In genomic region chr5:67609520-67609837, GRCm38 (mm10) we compare ENCODE assay signal across 12 mouse cellular contexts. TPM values are rescaled to one million over a fixed set of nuclear protein-coding genes. Genes with fewer than 3 reads are reported as not detected.
DNase-seq lines count a peak whose midpoint lies in the region; ATAC-seq lines count a peak whose summit lies in the region.
"Had no signal": no experiment of that assay in that cellular context is flagged by ENCODE, and none has a peak within 500 bp of the region (broad histone marks: within the 10 kb centered on the region; RNA-seq: fewer than 3 reads in every experiment).

No protein-coding gene starts in this region.

- peaks cover 23% of the 10 kb centered on the region for H3K4me1 ChIP-seq in heart, embryonic 15.5 days (replicated peaks)
- H3K4me1 ChIP-seq in midbrain, embryonic 11.5 days (ENCODE audit: control insufficient read depth, insufficient read depth, low read length): peaks cover 15% of the 10 kb centered on the region
- peaks cover 17% of the 10 kb centered on the region for H3K4me1 ChIP-seq in midbrain, embryonic 14.5 days (ENCODE audit: control insufficient read depth, insufficient read depth, low read length)
- peaks cover 15% of the 10 kb centered on the region for H3K4me1 ChIP-seq in intestine, embryonic 16.5 days (ENCODE audit: control insufficient read depth, insufficient read depth, low read length)
- 0 out of 2 replicates have a peak, but pooled peaks cover 3% of the 10 kb centered on the region for H3K4me1 ChIP-seq in stomach, embryonic 14.5 days (ENCODE audit: control insufficient read depth, insufficient read depth, low read length)
- peaks cover 22% of the 10 kb centered on the region for H3K4me1 ChIP-seq in forebrain, embryonic 15.5 days

- no peak overlapping the region for H3K4me3 ChIP-seq in heart, embryonic 15.5 days
- H3K4me3 ChIP-seq in midbrain, embryonic 11.5 days (ENCODE audit: low read depth, low read length): peak overlapping the region; percentile 52
- no peak overlapping the region for H3K4me3 ChIP-seq in midbrain, embryonic 14.5 days (replicated peaks; ENCODE audit: low read depth, low read length)
- peak overlapping the region; percentile 64 for H3K4me3 ChIP-seq in intestine, embryonic 16.5 days (ENCODE audit: low read length)
- peak overlapping the region; percentile 49 for H3K4me3 ChIP-seq in stomach, embryonic 14.5 days (ENCODE audit: low read depth, low read length)
- no peak overlapping the region for H3K4me3 ChIP-seq in forebrain, embryonic 15.5 days

- no peak for DNase-seq in heart, adult 8-10 months (ENCODE audit: low spot score)
- DNase-seq in midbrain, embryonic 11.5 days (ENCODE audit: low spot score, missing footprints): peak; percentile 90
- no peak for DNase-seq in midbrain, embryonic 14.5 days
- DNase-seq in layer of hippocampus, postnatal 25 days (ENCODE audit: extremely low spot score in 1 of 2, low spot score in 1 of 2): no peak
- DNase-seq: cerebellum, adult 9-10 months; lung, postnatal 4 days; right cerebral cortex, postnatal 14 days had no signal

- H3K9ac ChIP-seq in heart, embryonic 15.5 days: no peak overlapping the region
- H3K9ac ChIP-seq in midbrain, embryonic 11.5 days (ENCODE audit: low read length): peak overlapping the region; percentile 68
- no peak overlapping the region for H3K9ac ChIP-seq in midbrain, embryonic 14.5 days (replicated peaks; ENCODE audit: low read length)
- H3K9ac ChIP-seq in intestine, embryonic 16.5 days (ENCODE audit: low read depth, low read length): no peak overlapping the region
- H3K9ac ChIP-seq in stomach, embryonic 14.5 days (replicated peaks; ENCODE audit: low read depth, low read length): no peak overlapping the region; the same call in 1 of the 2 replicates
- H3K9ac ChIP-seq in forebrain, embryonic 15.5 days (replicated peaks): no peak overlapping the region
- H3K9ac ChIP-seq: hindbrain, embryonic 15.5 days had no signal

- ATAC-seq in heart, embryonic 15.5 days (replicated peaks; ENCODE audit: insufficient number of reproducible peaks, insufficient read depth, low FRiP score, low read depth): no peak
- no peak for ATAC-seq in midbrain, embryonic 11.5 days (ENCODE audit: low FRiP score)
- no peak for ATAC-seq in midbrain, embryonic 14.5 days (ENCODE audit: low FRiP score, low TSS enrichment)
- ATAC-seq in intestine, embryonic 16.5 days: no peak
- no peak for ATAC-seq in stomach, embryonic 14.5 days (ENCODE audit: insufficient number of reproducible peaks, insufficient read depth, low FRiP score, low read depth)
- no peak for ATAC-seq in forebrain, embryonic 15.5 days (replicated peaks)

- 18% methylated on average over 2 of the region's 2 CpGs for WGBS in heart, embryonic 15.5 days
- 13% methylated on average over 2 of the region's 2 CpGs for WGBS in midbrain, embryonic 11.5 days
- 6% methylated on average over 2 of the region's 2 CpGs for WGBS in midbrain, embryonic 14.5 days
- 28% methylated on average over 2 of the region's 2 CpGs for WGBS in intestine, embryonic 16.5 days
- WGBS in stomach, embryonic 14.5 days: 39% methylated on average over 2 of the region's 2 CpGs
- 20% methylated on average over 2 of the region's 2 CpGs for WGBS in forebrain, embryonic 15.5 days

- H3K27me3 ChIP-seq in heart, embryonic 15.5 days: peaks cover 67% of the 10 kb centered on the region
- H3K27me3 ChIP-seq in midbrain, embryonic 11.5 days (ENCODE audit: control insufficient read depth, insufficient read depth, low read length): peaks cover 78% of the 10 kb centered on the region
- peaks cover 83% of the 10 kb centered on the region for H3K27me3 ChIP-seq in midbrain, embryonic 14.5 days (ENCODE audit: control insufficient read depth, insufficient read depth, low read length)
- peaks cover 38% of the 10 kb centered on the region for H3K27me3 ChIP-seq in intestine, embryonic 16.5 days (replicated peaks; ENCODE audit: control insufficient read depth, insufficient read depth, low read length)
- peaks cover 18% of the 10 kb centered on the region; the same call in 1 of the 2 replicates for H3K27me3 ChIP-seq in stomach, embryonic 14.5 days (ENCODE audit: control insufficient read depth, insufficient read depth, low read length)
- peaks cover 51% of the 10 kb centered on the region for H3K27me3 ChIP-seq in forebrain, embryonic 15.5 days

- no peaks in the 10 kb centered on the region for H3K36me3 ChIP-seq in heart, embryonic 15.5 days
- H3K36me3 ChIP-seq in midbrain, embryonic 11.5 days (ENCODE audit: control insufficient read depth, insufficient read depth, low read length): no peaks in the 10 kb centered on the region
- no peaks in the 10 kb centered on the region for H3K36me3 ChIP-seq in midbrain, embryonic 14.5 days (ENCODE audit: control insufficient read depth, insufficient read depth, low read length)
- no peaks in the 10 kb centered on the region for H3K36me3 ChIP-seq in intestine, embryonic 16.5 days (ENCODE audit: control insufficient read depth, insufficient read depth, low read length)
- no peaks in the 10 kb centered on the region for H3K36me3 ChIP-seq in stomach, embryonic 14.5 days (ENCODE audit: control insufficient read depth, insufficient read depth, low read length)
- H3K36me3 ChIP-seq in forebrain, embryonic 15.5 days: no peaks in the 10 kb centered on the region
- H3K36me3 ChIP-seq: hindbrain, embryonic 15.5 days had no signal

- no peak overlapping the region for H3K27ac ChIP-seq in heart, embryonic 15.5 days
- no peak overlapping the region for H3K27ac ChIP-seq in midbrain, embryonic 11.5 days (ENCODE audit: low read depth, low read length)
- H3K27ac ChIP-seq in midbrain, embryonic 14.5 days (replicated peaks; ENCODE audit: low read depth, low read length): no peak overlapping the region
- H3K27ac ChIP-seq in intestine, embryonic 16.5 days (ENCODE audit: low read length): no peak overlapping the region
- no peak overlapping the region for H3K27ac ChIP-seq in stomach, embryonic 14.5 days (ENCODE audit: low read length)
- no peak overlapping the region for H3K27ac ChIP-seq in forebrain, embryonic 15.5 days (replicated peaks)
- H3K27ac ChIP-seq: hindbrain, embryonic 15.5 days had no signal

- no peaks in the 10 kb centered on the region for H3K9me3 ChIP-seq in heart, embryonic 15.5 days (replicated peaks)
- no peaks in the 10 kb centered on the region for H3K9me3 ChIP-seq in midbrain, embryonic 11.5 days (ENCODE audit: control insufficient read depth, low read length)
- no peaks in the 10 kb centered on the region for H3K9me3 ChIP-seq in midbrain, embryonic 14.5 days (ENCODE audit: control insufficient read depth, low read length)
- no peaks in the 10 kb centered on the region for H3K9me3 ChIP-seq in intestine, embryonic 16.5 days (ENCODE audit: control insufficient read depth, low read length)
- no peaks in the 10 kb centered on the region for H3K9me3 ChIP-seq in stomach, embryonic 14.5 days (ENCODE audit: control insufficient read depth, low read depth, low read length)
- no peaks in the 10 kb centered on the region for H3K9me3 ChIP-seq in forebrain, embryonic 15.5 days
- H3K9me3 ChIP-seq: hindbrain, embryonic 15.5 days had no signal

- peak overlapping the region; percentile 96; the same call in 1 of the 2 replicates for H3K4me2 ChIP-seq in heart, embryonic 15.5 days
- H3K4me2 ChIP-seq in midbrain, embryonic 11.5 days: peak overlapping the region; percentile 59
- H3K4me2 ChIP-seq in midbrain, embryonic 14.5 days (ENCODE audit: low read length): no peak overlapping the region
- peak overlapping the region; percentile 92 for H3K4me2 ChIP-seq in intestine, embryonic 16.5 days (ENCODE audit: low read depth, low read length)
- peak overlapping the region; percentile 92 for H3K4me2 ChIP-seq in stomach, embryonic 14.5 days (replicated peaks; ENCODE audit: low read depth, low read length)
- no peak overlapping the region for H3K4me2 ChIP-seq in forebrain, embryonic 15.5 days (replicated peaks)

RNA-seq across cellular contexts. Expression of gene Shisa3, which starts 1.8 kb away (rescaled TPM):
- polyA plus RNA-seq in heart, embryonic 15.5 days (2015; fragmentation: Nextera tagmentation; extraction: Ambion mirVana): 2.4 and 3.7 TPM in 2 replicates
- total RNA-seq in heart, adult 8-10 months (2022): 1 to 10 TPM; 1.4 to 1.9 (median 1.6) TPM
- 22.5 and 23.1 TPM in 2 replicates for polyA plus RNA-seq in midbrain, embryonic 11.5 days (2014; fragmentation: Nextera tagmentation; extraction: Ambion mirVana)
- 24.7 and 32.7 TPM in 2 replicates for polyA plus RNA-seq in midbrain, embryonic 14.5 days (2014; fragmentation: Nextera tagmentation; extraction: Ambion mirVana)
- polyA plus RNA-seq in intestine, embryonic 16.5 days (2015; fragmentation: Nextera tagmentation; extraction: Ambion mirVana): 14.2 and 15.1 TPM in 2 replicates
- polyA plus RNA-seq in stomach, embryonic 14.5 days (2014; fragmentation: Nextera tagmentation; extraction: Ambion mirVana): 28.7 and 30.2 TPM in 2 replicates
- polyA plus RNA-seq in forebrain, embryonic 15.5 days (2015; fragmentation: Nextera tagmentation; extraction: Ambion mirVana): 0.36 and 0.70 TPM in 2 replicates
- under 1 TPM; 0.27 to 0.68 TPM for total RNA-seq in layer of hippocampus, postnatal 25 days (2021)

Comparison
In these comparisons a context has a peak if more than half of its experiments do, and no peak if none do; other contexts are left out.
1. H3K4me2 ChIP-seq: peak in heart, embryonic 15.5 days (single experiment), midbrain, embryonic 11.5 days (single experiment), intestine, embryonic 16.5 days (single experiment) and stomach, embryonic 14.5 days (single experiment); none in midbrain, embryonic 14.5 days (single experiment) and forebrain, embryonic 15.5 days (single experiment).
2. H3K4me3 ChIP-seq: peak in midbrain, embryonic 11.5 days (single experiment), intestine, embryonic 16.5 days (single experiment) and stomach, embryonic 14.5 days (single experiment); none in heart, embryonic 15.5 days (single experiment), midbrain, embryonic 14.5 days (single experiment) and forebrain, embryonic 15.5 days (single experiment).